Mouse (Mus musculus) myocyte (in vitro differentiated cells): Measurements from ENCODE around the gene Ppp2r3a. TPM values are rescaled to one million over a fixed set of nuclear protein-coding genes. Genes with fewer than 3 reads are reported as not detected.

Source experiments
- H3K27me3 ChIP-seq: one replicate; pipeline ENCODE4 v1.6.1; 2011; ENCODE audit not compliant: control insufficient read depth, insufficient read depth, insufficient read length
- H3K36me3 ChIP-seq: one replicate; pipeline ENCODE4 v1.6.1; 2011; ENCODE audit not compliant: control insufficient read depth, insufficient read depth
- H3K4me2 ChIP-seq: one replicate; pipeline ENCODE4 v1.6.1; 2011; ENCODE audit warnings: low read depth, control low read depth
- H3K4me3 ChIP-seq: one replicate; pipeline ENCODE4 v1.5.1; 2011; ENCODE audit warnings: mild to moderate bottlenecking, control low read depth, moderate library complexity
- H3K79me2 ChIP-seq: one replicate; pipeline ENCODE4 v1.6.1; 2011; ENCODE audit not compliant: control insufficient read depth, insufficient read depth
- H3ac ChIP-seq: one replicate; pipeline ENCODE4 v1.6.1; 2011; ENCODE audit not compliant: control insufficient read depth, insufficient read length
- CEBPB ChIP-seq: IDR thresholded peaks from 2 replicates; pipeline ENCODE4 v1.6.1; 2011; ENCODE audit warnings: mild to moderate bottlenecking, moderate library complexity; ENCODE audit not compliant: poor library complexity, insufficient read depth, severe bottlenecking
- E2F4 ChIP-seq: IDR thresholded peaks from one replicate; pipeline ENCODE4 v1.6.1; 2011; ENCODE audit warnings: mild to moderate bottlenecking, control low read depth, moderate library complexity; ENCODE audit not compliant: insufficient read depth
- MAX ChIP-seq: IDR thresholded peaks from one replicate; pipeline ENCODE4 v1.6.1; 2011; ENCODE audit warnings: low read depth, mild to moderate bottlenecking, control low read depth
- MYOD1 ChIP-seq, 3 experiments: IDR thresholded peaks; one replicate each; pipeline ENCODE4 v1.6.1; 2011; ENCODE audit warnings: control low read depth in 2 of 3, low read depth in 2 of 3, mild to moderate bottlenecking in 2 of 3, moderate library complexity in 1 of 3; ENCODE audit not compliant: insufficient read length in 2 of 3, control insufficient read depth in 1 of 3
- MYOG ChIP-seq, 3 experiments: IDR thresholded peaks; one replicate each; pipeline ENCODE4 v1.6.1; 2011; ENCODE audit warnings: control low read depth in 2 of 3, low read depth in 2 of 3, mild to moderate bottlenecking in 2 of 3; ENCODE audit not compliant: insufficient read length in 2 of 3, control insufficient read depth in 1 of 3, insufficient read depth in 1 of 3
- POLR2A ChIP-seq: IDR thresholded peaks from one replicate; pipeline ENCODE4 v1.6.1; 2011; ENCODE audit warnings: low read depth, mild to moderate bottlenecking, control low read depth, moderate library complexity; ENCODE audit not compliant: insufficient read length
- POLR2AphosphoS2 ChIP-seq: IDR thresholded peaks from one replicate; pipeline ENCODE4 v1.6.1; 2011; ENCODE audit warnings: low read depth, control low read depth; ENCODE audit not compliant: insufficient read length
- REST ChIP-seq: IDR thresholded peaks from one replicate; pipeline ENCODE4 v1.6.1; 2011; ENCODE audit warnings: mild to moderate bottlenecking, control low read depth, moderate library complexity; ENCODE audit not compliant: insufficient read depth, insufficient read length
- SRF ChIP-seq: IDR thresholded peaks from one replicate; pipeline ENCODE4 v1.6.1; 2011; ENCODE audit warnings: low read depth; ENCODE audit not compliant: control insufficient read depth, insufficient read length
- TCF12 ChIP-seq: IDR thresholded peaks from one replicate; pipeline ENCODE4 v1.6.1; 2011; ENCODE audit warnings: mild to moderate bottlenecking, control low read depth; ENCODE audit not compliant: poor library complexity, insufficient read depth, severe bottlenecking
- TCF3 ChIP-seq: IDR thresholded peaks from one replicate; pipeline ENCODE4 v1.6.1; 2011; ENCODE audit warnings: low read depth, control low read depth; ENCODE audit not compliant: insufficient read length
- USF1 ChIP-seq: IDR thresholded peaks from one replicate; pipeline ENCODE4 v1.6.1; 2011; ENCODE audit warnings: low read depth, mild to moderate bottlenecking, control low read depth, moderate library complexity
- polyA plus RNA-seq: library from polyadenylated mRNA; unstranded; fragments of >200 nt; fragmentation: generic; extraction: Trizol; gene quantifications from one replicate; pipeline ENCODE4 v1.2.1, GENCODE M21; 2012; ENCODE audit warnings: missing spikeins

Ppp2r3a gene
- polyA plus RNA-seq, 1 experiment = 6.0 TPM

DNA sequence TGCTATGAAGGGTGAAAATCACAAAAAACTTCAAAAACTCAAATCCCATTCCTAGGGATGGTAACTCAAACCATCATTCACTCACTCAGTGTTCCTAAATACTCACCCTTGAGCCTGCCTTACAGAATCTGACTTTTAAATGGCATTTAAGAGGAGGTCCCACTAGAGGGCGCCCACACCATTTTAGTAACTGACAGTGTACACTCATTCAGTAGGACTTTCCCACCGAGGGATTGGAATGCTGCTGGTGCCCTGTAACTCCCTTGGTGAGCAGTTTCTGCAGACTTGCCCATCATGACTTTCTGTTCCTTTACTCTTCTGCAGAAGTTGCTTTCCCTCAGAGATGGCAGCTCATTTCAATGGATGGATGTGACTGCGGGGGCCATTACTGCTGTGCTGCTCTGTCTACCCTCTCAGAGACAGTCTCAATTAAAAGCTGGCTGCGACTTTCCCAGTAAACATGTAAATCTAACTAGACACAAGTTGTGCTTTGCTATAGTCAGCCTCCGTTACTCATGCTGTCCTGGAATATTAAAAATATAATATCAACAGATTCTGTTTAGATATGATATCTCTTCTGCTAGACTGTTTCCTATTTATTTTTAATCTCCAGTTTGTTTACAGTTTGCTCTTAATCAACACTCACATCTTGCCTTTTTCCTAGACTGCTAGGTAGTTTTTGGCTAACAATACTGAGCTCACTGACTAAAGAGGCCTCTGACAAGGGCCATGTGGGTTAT, 69.5 kb downstream of the Ppp2r3a start:
- Histone ChIP-seq H3K27me3 (no peaks in the 10 kb centered on the region), H3K4me3 (no peak overlapping the region), H3ac (no peak overlapping the region), H3K79me2 (no peaks in the 10 kb centered on the region), H3K4me2 (peak overlapping the region; percentile 57), H3K36me3 (peaks cover 16% of the 10 kb centered on the region)
- no peak for TF ChIP-seq E2F4
- no peak for TF ChIP-seq MAX
- TF ChIP-seq TCF12 = no peak

DNA sequence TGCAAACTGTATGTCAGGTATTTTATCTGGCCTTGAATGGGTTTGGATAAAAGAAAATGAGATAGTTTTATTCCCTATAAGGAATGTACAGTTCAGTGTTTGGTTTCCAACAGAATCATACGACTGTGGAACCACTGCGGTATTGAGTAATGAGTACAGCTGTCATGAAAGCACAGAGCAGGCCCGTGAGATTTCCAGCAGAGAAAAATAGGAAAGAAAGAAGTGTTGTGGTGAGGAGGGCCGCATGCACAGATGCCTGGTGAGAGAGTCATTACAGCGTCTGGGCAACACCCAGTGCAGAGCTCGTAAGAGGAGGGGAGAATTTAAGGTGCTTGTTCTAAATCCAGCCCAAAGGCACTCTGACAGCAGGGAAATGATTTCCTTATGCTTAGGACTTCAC, 70.3 kb downstream of the Ppp2r3a start:
- TF ChIP-seq MYOD1 (IDR thresholded peaks at IDR 0.05; ENCODE audit: control insufficient read depth in 1 of 3, insufficient read length in 2 of 3, low read depth in 2 of 3) (peak; percentile 23 to 67 (median 50)), POLR2A (no peak), MYOG (IDR thresholded peaks at IDR 0.05; ENCODE audit: control insufficient read depth in 1 of 3, insufficient read depth in 1 of 3, insufficient read length in 2 of 3, low read depth in 2 of 3) (peak in 2 of 3 experiments; percentile 53 to 56), CEBPB (peak; percentile 80), TCF12 (peak; percentile 57), POLR2AphosphoS2 (no peak)
- H3K36me3 ChIP-seq = peaks cover 16% of the 10 kb centered on the region

DNA sequence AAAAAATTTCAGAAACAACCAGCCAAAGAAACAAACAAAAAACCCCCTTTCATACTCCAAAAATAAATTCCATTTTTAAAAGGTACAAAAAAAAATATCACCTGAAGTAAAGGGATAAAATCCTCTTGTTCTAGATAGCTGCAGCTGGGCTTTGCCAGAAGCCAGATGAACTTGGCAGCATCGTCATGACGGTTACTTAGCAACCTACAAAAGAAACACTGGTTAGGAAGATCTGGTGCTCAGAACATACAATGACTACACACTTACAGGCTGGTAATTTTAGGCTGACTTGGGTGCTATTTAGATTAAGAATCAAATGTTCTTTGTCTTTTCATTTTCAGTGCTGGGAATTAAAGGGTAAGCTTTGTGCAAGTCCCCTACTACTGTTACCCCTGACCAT, 71.4 kb downstream of the Ppp2r3a start:
- H3K4me3 ChIP-seq = no peak overlapping the region
- H3K36me3 ChIP-seq = peaks cover 18% of the 10 kb centered on the region
- TF ChIP-seq CEBPB (no peak), MYOG (IDR thresholded peaks at IDR 0.05; ENCODE audit: control insufficient read depth in 1 of 3, insufficient read depth in 1 of 3, insufficient read length in 2 of 3, low read depth in 2 of 3) (no peak), MAX (no peak), USF1 (no peak), POLR2A (no peak), SRF (no peak), MYOD1 (IDR thresholded peaks at IDR 0.05; ENCODE audit: control insufficient read depth in 1 of 3, insufficient read length in 2 of 3, low read depth in 2 of 3) (no peak), TCF3 (no peak), TCF12 (no peak), REST (no peak), POLR2AphosphoS2 (no peak), E2F4 (no peak)
- H3ac ChIP-seq = no peak overlapping the region
- H3K79me2 ChIP-seq = no peaks in the 10 kb centered on the region
- no peak overlapping the region for H3K4me2 ChIP-seq
- H3K27me3 ChIP-seq = no peaks in the 10 kb centered on the region

More for the DNA sequence above, 70.3 kb downstream of the Ppp2r3a start:
- Histone ChIP-seq H3K27me3 (no peaks in the 10 kb centered on the region), H3K4me3 (no peak overlapping the region), H3ac (no peak overlapping the region), H3K79me2 (no peaks in the 10 kb centered on the region), H3K4me2 (peak overlapping the region; percentile 57)

DNA sequence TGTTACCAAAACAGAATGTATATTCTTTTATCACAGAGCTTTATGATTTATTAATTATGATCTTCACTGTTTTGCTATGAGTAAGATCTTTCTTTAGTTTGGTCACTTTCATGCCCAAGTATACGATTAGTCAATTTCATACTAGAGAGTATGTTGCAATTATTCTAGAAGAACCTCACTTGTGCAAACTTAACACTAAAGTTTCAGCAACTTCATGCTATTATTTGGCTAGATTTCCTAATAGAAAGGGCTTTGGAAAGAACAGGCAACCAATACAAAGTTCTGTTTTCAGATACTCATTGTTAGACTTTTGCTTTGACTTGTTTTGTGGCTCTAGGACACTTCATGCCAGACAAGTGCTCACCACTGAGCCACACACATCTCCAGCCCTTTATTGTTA, 91.0 kb downstream of the Ppp2r3a start:
- Histone ChIP-seq H3K27me3 (no peaks in the 10 kb centered on the region), H3K79me2 (no peaks in the 10 kb centered on the region), H3K4me2 (no peak overlapping the region), H3K36me3 (peaks cover 3% of the 10 kb centered on the region), H3ac (no peak overlapping the region), H3K4me3 (no peak overlapping the region)
- no peak for TF ChIP-seq REST
- no peak for TF ChIP-seq MYOG (IDR thresholded peaks at IDR 0.05; ENCODE audit: control insufficient read depth in 1 of 3, insufficient read depth in 1 of 3, insufficient read length in 2 of 3, low read depth in 2 of 3)
- TF ChIP-seq POLR2AphosphoS2 = no peak
- TF ChIP-seq MAX = no peak
- no peak for TF ChIP-seq E2F4
- no peak for TF ChIP-seq USF1
- TF ChIP-seq TCF3 = no peak
- no peak for TF ChIP-seq TCF12
- no peak for TF ChIP-seq SRF
- no peak for TF ChIP-seq CEBPB
- TF ChIP-seq MYOD1 (IDR thresholded peaks at IDR 0.05; ENCODE audit: control insufficient read depth in 1 of 3, insufficient read length in 2 of 3, low read depth in 2 of 3) = no peak

DNA sequence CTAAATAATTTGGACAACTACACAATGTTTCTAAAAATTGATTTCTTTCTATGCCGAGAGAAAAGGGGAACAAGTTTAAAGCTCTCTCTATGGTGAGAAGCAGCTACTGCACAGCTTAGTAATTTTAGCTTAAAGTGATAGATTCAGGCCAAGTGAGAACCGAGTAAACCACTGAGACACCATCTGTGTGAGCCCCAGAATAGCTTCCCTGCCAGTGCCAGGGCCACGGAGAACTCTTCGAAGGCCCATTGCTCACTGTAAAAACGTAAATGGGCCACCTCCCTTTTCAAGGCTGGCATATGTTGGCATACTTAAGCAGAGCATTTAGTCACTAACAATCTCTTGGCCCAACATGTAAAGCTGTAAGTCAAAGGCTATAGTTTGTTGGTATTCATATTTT, 91.5 kb downstream of the Ppp2r3a start:
- Histone ChIP-seq H3K4me3 (no peak overlapping the region), H3ac (no peak overlapping the region), H3K4me2 (no peak overlapping the region), H3K27me3 (no peaks in the 10 kb centered on the region), H3K36me3 (peaks cover 3% of the 10 kb centered on the region), H3K79me2 (no peaks in the 10 kb centered on the region)
- no peak for TF ChIP-seq CEBPB
- no peak for TF ChIP-seq USF1
- no peak for TF ChIP-seq TCF3
- no peak for TF ChIP-seq MYOD1 (IDR thresholded peaks at IDR 0.05; ENCODE audit: control insufficient read depth in 1 of 3, insufficient read length in 2 of 3, low read depth in 2 of 3)
- no peak for TF ChIP-seq REST
- no peak for TF ChIP-seq POLR2A
- no peak for TF ChIP-seq MAX
- TF ChIP-seq TCF12 = no peak
- no peak for TF ChIP-seq SRF
- no peak for TF ChIP-seq POLR2AphosphoS2
- TF ChIP-seq E2F4 = no peak
- TF ChIP-seq MYOG (IDR thresholded peaks at IDR 0.05; ENCODE audit: control insufficient read depth in 1 of 3, insufficient read depth in 1 of 3, insufficient read length in 2 of 3, low read depth in 2 of 3) = no peak
